Comparison of ENCODE assay signal across 11 mouse cellular contexts in the genomic region with DNA sequence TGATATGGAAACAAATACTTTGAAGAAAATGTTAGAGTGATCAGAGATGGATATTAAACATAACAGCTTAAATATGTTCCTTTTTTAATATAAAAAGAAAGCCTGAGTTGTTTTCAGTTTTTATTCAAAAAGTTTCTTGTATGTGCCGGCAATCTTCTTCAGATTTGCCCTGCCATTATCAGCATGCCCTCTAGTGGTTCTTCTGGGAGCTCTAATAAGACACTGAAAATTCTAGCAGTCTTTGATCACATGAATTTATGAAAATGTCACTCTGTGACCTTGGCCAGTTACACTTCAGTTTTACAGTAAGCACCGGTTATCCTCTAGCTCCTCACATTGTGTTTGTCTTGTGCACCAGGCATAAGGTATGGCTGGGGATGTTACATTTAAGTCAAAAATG. TPM values are rescaled to one million over a fixed set of nuclear protein-coding genes. Genes with fewer than 3 reads are reported as not detected.
A peak's percentile ranks its signal among the peaks of the same experiment; 100 is the strongest.
DNase-seq lines count a peak whose midpoint lies in the region; ATAC-seq and TF ChIP-seq lines count a peak whose summit lies in the region.
"Had no signal": no experiment of that assay in that cellular context is flagged by ENCODE, and none has a peak within 500 bp of the region (broad histone marks: within the 10 kb centered on the region; RNA-seq: fewer than 3 reads in every experiment).

No protein-coding gene starts in this region.

- no peak for TF ChIP-seq POLR2A in MEL (IDR thresholded peaks at IDR 0.05; ENCODE audit: control insufficient read depth in 1 of 2, insufficient read depth in 1 of 2, low read depth in 1 of 2, low read length in 2 of 2, poor library complexity in 1 of 2)

- no peak overlapping the region for H3K4me2 ChIP-seq in neural tube, embryonic 15.5 days
- H3K4me2 ChIP-seq: intestine, embryonic 15.5 days had no signal

- peak; percentile 4 to 10 for DNase-seq in cerebellum, postnatal 14 days
- DNase-seq in cerebellum, postnatal 25 days, result no peak
- DNase-seq in layer of hippocampus, adult 11-12 months (ENCODE audit: low spot score), result peak; percentile 9
- DNase-seq in layer of hippocampus, postnatal 25 days (ENCODE audit: extremely low spot score in 1 of 2, low spot score in 1 of 2), result no peak
- DNase-seq in MEL (ENCODE audit: low read depth, low spot score), result peak; percentile 53
- no peak for DNase-seq in thymus, adult 18-20 months

- TF ChIP-seq EP300 in MEL (IDR thresholded peaks at IDR 0.05; ENCODE audit: low read depth in 1 of 2, low read length in 2 of 2), result no peak

- peak; percentile 79 for TF ChIP-seq RAD21 in MEL (IDR thresholded peaks at IDR 0.05; ENCODE audit: low read depth, low read length)

- H3K27ac ChIP-seq in MEL (ENCODE audit: control insufficient read depth, low read depth, low read length), result no peak overlapping the region
- no peak overlapping the region for H3K27ac ChIP-seq in neural tube, embryonic 15.5 days (replicated peaks)
- H3K27ac ChIP-seq: intestine, embryonic 15.5 days had no signal

- ATAC-seq in megakaryocyte, adult 5-6 weeks (ENCODE audit: poor library complexity, severe bottlenecking), result peak; percentile 86
- ATAC-seq in neural tube, embryonic 15.5 days (ENCODE audit: low FRiP score), result no peak
- ATAC-seq: intestine, embryonic 15.5 days had no signal

- TF ChIP-seq CTCF in MEL (IDR thresholded peaks at IDR 0.05 in 2 of 3, conservative IDR thresholded peaks at IDR 0.05 in 1 of 3; ENCODE audit: control insufficient read depth in 1 of 3, insufficient read depth in 1 of 3, low read depth in 2 of 3, low read length in 3 of 3, poor library complexity in 1 of 3, severe bottlenecking in 1 of 3), result peak; percentile 34 to 66 (median 45)

- no peaks in the 10 kb centered on the region for H3K27me3 ChIP-seq in MEL (ENCODE audit: control insufficient read depth in 1 of 2, insufficient read depth in 2 of 2, low read length in 2 of 2)
- no peaks in the 10 kb centered on the region for H3K27me3 ChIP-seq in neural tube, embryonic 15.5 days (replicated peaks)
- H3K27me3 ChIP-seq: intestine, embryonic 15.5 days; megakaryocyte, embryonic 14.5 days had no signal

- H3K79me2 ChIP-seq in MEL (ENCODE audit: control insufficient read depth, insufficient read depth, low read length, poor library complexity), result no peaks in the 10 kb centered on the region

- no peaks in the 10 kb centered on the region for H3K36me3 ChIP-seq in MEL (ENCODE audit: control insufficient read depth in 1 of 2, insufficient read depth in 2 of 2, low read length in 2 of 2)
- H3K36me3 ChIP-seq in neural tube, embryonic 15.5 days, result no peaks in the 10 kb centered on the region
- H3K36me3 ChIP-seq: intestine, embryonic 15.5 days had no signal

- H3K4me1 ChIP-seq in MEL (ENCODE audit: control insufficient read depth in 1 of 2, insufficient read depth in 2 of 2, low read length in 2 of 2), result no peaks in the 10 kb centered on the region
- no peaks in the 10 kb centered on the region for H3K4me1 ChIP-seq in neural tube, embryonic 15.5 days
- H3K4me1 ChIP-seq: intestine, embryonic 15.5 days; megakaryocyte, embryonic 14.5 days had no signal

- WGBS in neural tube, embryonic 15.5 days, result 85% methylated on average over 2 of the region's 2 CpGs

- no peaks in the 10 kb centered on the region for H3K9me3 ChIP-seq in MEL (replicated peaks; ENCODE audit: insufficient read depth, low read length)
- H3K9me3 ChIP-seq in neural tube, embryonic 15.5 days (replicated peaks), result no peaks in the 10 kb centered on the region
- H3K9me3 ChIP-seq: intestine, embryonic 15.5 days; megakaryocyte, embryonic 14.5 days had no signal

- H3K4me3 ChIP-seq in MEL (ENCODE audit: control insufficient read depth in 1 of 2, insufficient read depth in 1 of 2, low read depth in 2 of 2, low read length in 2 of 2), result no peak overlapping the region
- no peak overlapping the region for H3K4me3 ChIP-seq in neural tube, embryonic 15.5 days (replicated peaks)
- H3K4me3 ChIP-seq: erythroblast, embryonic 14.5 days; intestine, embryonic 15.5 days; megakaryocyte, embryonic 14.5 days had no signal

- no peak overlapping the region for H3K9ac ChIP-seq in MEL (ENCODE audit: control insufficient read depth, low read depth, low read length, poor library complexity, severe bottlenecking)
- no peak overlapping the region for H3K9ac ChIP-seq in neural tube, embryonic 15.5 days (replicated peaks)
- H3K9ac ChIP-seq: intestine, embryonic 15.5 days had no signal

TF ChIP-seq in MEL, 35 proteins besides CTCF, POLR2A, EP300 and RAD21:
- TF ChIP-seq GABPA (IDR thresholded peaks at IDR 0.05; ENCODE audit: low read depth, low read length) (no peak), ZC3H11A (IDR thresholded peaks at IDR 0.05; ENCODE audit: low read depth, low read length) (peak; percentile 60), BHLHE40 (IDR thresholded peaks at IDR 0.05; ENCODE audit: borderline replicate concordance, low read depth, low read length) (no peak), SMC3 (IDR thresholded peaks at IDR 0.05; ENCODE audit: low read depth, low read length) (peak; percentile 82), ZNF384 (IDR thresholded peaks at IDR 0.05; ENCODE audit: low read depth, low read length) (no peak), MXI1 (IDR thresholded peaks at IDR 0.05; ENCODE audit: low read depth, low read length) (no peak), HCFC1 (IDR thresholded peaks at IDR 0.05; ENCODE audit: low read depth, low read length) (no peak)
TF ChIP-seq in MEL: peak in this region for 2.

RNA-seq across cellular contexts. Expression of gene Tusc1, which starts 17.6 kb away (rescaled TPM):
- 10 to 100 TPM; 13.9 to 15.2 TPM for total RNA-seq in layer of hippocampus, postnatal 25 days (2021)
- total RNA-seq in MEL (2012; rRNA removed), result 3.4 and 4.8 TPM in 2 replicates
- polyA plus RNA-seq in MEL (2012; ENCODE audit: insufficient read depth in 1 of 2, insufficient read length in 2 of 2, low read depth in 1 of 2, low replicate concordance in 2 of 2, missing spikeins in 1 of 2), result 1 to 10 TPM in 1 of 2 experiments, not detected in 1; 9.5 TPM
- 53.7 and 56.0 TPM in 2 replicates for total RNA-seq in megakaryocyte, adult 5-6 weeks (2015)
- 10.8 and 12.8 TPM in 2 replicates for total RNA-seq in megakaryocyte, adult 5-6 weeks (2017)
- 12.3 and 15.3 TPM in 2 replicates for polyA plus RNA-seq in neural tube, embryonic 15.5 days (2015; fragmentation: Nextera tagmentation; extraction: Ambion mirVana)

Comparison
In these comparisons a context has a peak if more than half of its experiments do, and no peak if none do; other contexts are left out.
1. DNase-seq: peak in cerebellum, postnatal 14 days (2 of 2), layer of hippocampus, adult 11-12 months (single experiment) and MEL (single experiment); none in cerebellum, postnatal 25 days (0 of 2), layer of hippocampus, postnatal 25 days (0 of 2) and thymus, adult 18-20 months (0 of 2).